Mouse (Mus musculus) heart, embryonic 12.5 days (tissue): ENCODE measurements around the gene Cfap97d1. TPM values are rescaled to one million over a fixed set of nuclear protein-coding genes. Genes with fewer than 3 reads are reported as not detected.

ENCODE experiments used
- ATAC-seq: fragments of 200-750 bp; cut with Nextera tagmentation; 2 replicates; pipeline ENCODE4 v1.8.0; 2017; ENCODE audit warnings: moderate TSS enrichment, moderate library complexity; ENCODE audit not compliant: insufficient number of reproducible peaks, low FRiP score
- H3K27ac ChIP-seq: fragments of 300-500 bp; sonication (generic); 2 replicates; pipeline ENCODE4 v1.5.1; 2016; ENCODE audit warnings: mild to moderate bottlenecking, moderate library complexity; ENCODE audit not compliant: poor library complexity, severe bottlenecking
- H3K27me3 ChIP-seq: fragments of 300-500 bp; sonication (generic); replicated peaks from 2 replicates; pipeline ENCODE4 v1.6.1; 2016; ENCODE audit warnings: mild to moderate bottlenecking, moderate library complexity
- H3K36me3 ChIP-seq: fragments of 300-500 bp; sonication (generic); 2 replicates; pipeline ENCODE4 v1.6.1; 2016; ENCODE audit warnings: mild to moderate bottlenecking, moderate library complexity
- H3K4me1 ChIP-seq: fragments of 300-500 bp; sonication (generic); replicated peaks from 2 replicates; pipeline ENCODE4 v1.6.1; 2016; ENCODE audit warnings: mild to moderate bottlenecking
- H3K4me2 ChIP-seq: fragments of 300-500 bp; sonication (generic); 2 replicates; pipeline ENCODE4 v1.6.1; 2016; ENCODE audit warnings: mild to moderate bottlenecking, moderate library complexity
- H3K4me3 ChIP-seq: fragments of 300-500 bp; sonication (generic); 2 replicates; pipeline ENCODE4 v1.5.1; 2016; ENCODE audit warnings: mild to moderate bottlenecking
- H3K9ac ChIP-seq: fragments of 300-500 bp; sonication (generic); 2 replicates; pipeline ENCODE4 v1.6.1; 2016; ENCODE audit warnings: mild to moderate bottlenecking, moderate library complexity
- H3K9me3 ChIP-seq: fragments of 300-500 bp; sonication (generic); replicated peaks from 2 replicates; pipeline ENCODE4 v1.6.1; 2016; ENCODE audit warnings: mild to moderate bottlenecking, moderate library complexity
- WGBS: fragments of 180-500 bp; shearing (Covaris S2); methylation state at CpG from one replicate; pipeline ENCODE4 v1.1.7; 2016; 5-methylcytosine and 5-hydroxymethylcytosine counted together
- polyA plus RNA-seq: library from polyadenylated mRNA; unstranded; fragments of >200 nt; fragmentation: Nextera tagmentation; extraction: Ambion mirVana; gene quantifications from 2 replicates; pipeline ENCODE4 v1.2.1, GENCODE M21; 2016

The Cfap97d1 gene
- not detected in 2 replicates for polyA plus RNA-seq

DNA sequence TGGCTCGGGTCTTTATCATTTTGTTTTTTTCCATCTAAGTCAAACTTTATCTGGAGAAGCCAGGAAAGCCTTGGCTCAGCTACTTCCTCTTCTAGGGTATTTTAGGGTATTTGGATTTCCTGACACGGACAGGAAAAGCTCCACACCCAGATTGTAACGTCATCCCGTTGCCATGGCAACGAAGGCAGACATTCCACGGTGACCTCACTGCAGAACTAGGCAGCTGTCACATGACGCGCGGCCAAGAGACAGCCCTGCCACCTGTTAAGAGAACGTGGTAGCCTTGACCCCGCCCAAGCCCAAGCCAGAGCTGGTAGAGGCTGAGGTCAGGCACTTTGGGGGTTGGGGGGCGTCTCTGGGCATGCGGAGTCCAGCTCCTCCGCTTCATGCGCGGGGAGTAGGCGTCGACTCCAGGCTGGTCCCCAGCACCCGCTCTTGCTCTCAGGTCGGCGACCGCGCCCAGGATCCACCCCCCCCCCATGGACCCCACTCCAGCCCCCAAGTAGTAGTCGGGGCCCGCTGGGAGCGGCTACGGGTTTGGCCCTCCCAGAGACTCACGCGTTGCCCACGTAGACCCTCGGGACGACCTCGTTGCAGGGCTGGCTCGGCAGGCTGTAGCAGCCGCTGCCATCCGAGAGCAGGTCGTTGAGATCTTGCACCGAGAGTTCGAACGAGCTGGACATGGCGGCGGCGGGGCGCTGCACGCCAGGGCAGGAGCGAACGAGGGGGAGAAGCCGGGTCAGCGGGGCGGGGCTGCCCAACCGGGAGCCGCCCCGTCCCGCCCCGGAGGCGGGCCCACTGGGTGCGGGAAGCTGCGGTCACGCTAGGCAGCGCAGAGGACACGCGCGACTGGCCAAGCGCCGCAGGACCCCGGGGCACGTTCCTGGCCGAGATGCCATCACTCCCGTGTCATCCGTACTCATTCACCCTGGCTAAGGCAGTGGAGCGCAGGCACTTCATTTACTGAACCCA, at the start of gene Cfap97d1:
TSS of gene Cfap97d1 (plus strand) at position 226 of the 972 bp plus-strand sequence.
- Histone ChIP-seq H3K9me3 (no peaks in the 10 kb centered on the region), H3K4me2 (peak within 1 kb of the TSS; percentile 92), H3K4me3 (peak within 1 kb of the TSS; percentile 69), H3K9ac (peak within 1 kb of the TSS; percentile 81), H3K4me1 (peaks cover 26% of the 10 kb centered on the region), H3K27me3 (0 out of 2 replicates have a peak, but pooled peaks cover 4% of the 10 kb centered on the region), H3K36me3 (peaks cover 28% of the 10 kb centered on the region), H3K27ac (peak within 1 kb of the TSS; percentile 93)
- ATAC-seq, result peak; percentile 90
- WGBS, result under 1% methylated on average over 69 of the region's 71 CpGs

GRCm38 (mm10) chr11:101935743-101936142, 48.3 kb upstream of the Cfap97d1 start:
- ATAC-seq, result no peak
- no peak overlapping the region for H3K4me3 ChIP-seq
- no peak overlapping the region for H3K27ac ChIP-seq
- 86% methylated on average over 3 of the region's 3 CpGs for WGBS
- H3K9ac ChIP-seq, result no peak overlapping the region
- H3K36me3 ChIP-seq, result no peaks in the 10 kb centered on the region
- no peak overlapping the region for H3K4me2 ChIP-seq
- no peaks in the 10 kb centered on the region for H3K9me3 ChIP-seq
- peaks cover 29% of the 10 kb centered on the region for H3K4me1 ChIP-seq
- no peaks in the 10 kb centered on the region for H3K27me3 ChIP-seq

DNA sequence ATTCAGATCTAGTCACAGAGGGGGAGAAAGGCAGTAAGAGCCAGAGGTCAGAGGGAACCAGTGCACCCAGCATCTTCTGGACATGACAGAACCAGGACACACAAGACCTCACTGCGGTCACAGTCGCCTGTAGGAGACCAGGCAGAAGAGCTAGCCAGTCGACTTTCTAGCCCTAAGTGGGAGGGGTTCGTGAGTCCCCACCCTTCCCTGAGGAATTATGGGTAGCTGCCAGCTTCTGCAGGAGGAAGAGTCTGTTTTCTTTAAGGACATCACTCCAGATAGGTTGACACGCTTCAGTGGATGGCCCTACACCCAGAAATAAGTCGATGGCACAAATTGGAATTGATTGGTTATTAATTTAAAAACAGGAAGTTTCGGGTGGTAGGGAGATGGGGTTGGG, 47.7 kb upstream of the Cfap97d1 start:
- Histone ChIP-seq H3K4me1 (peaks cover 29% of the 10 kb centered on the region), H3K27me3 (no peaks in the 10 kb centered on the region), H3K9ac (no peak overlapping the region), H3K9me3 (no peaks in the 10 kb centered on the region), H3K36me3 (no peaks in the 10 kb centered on the region), H3K4me3 (no peak overlapping the region), H3K4me2 (peak overlapping the region; percentile 80; the same call in 1 of the 2 replicates), H3K27ac (no peak overlapping the region)
- ATAC-seq, result no peak
- WGBS, result 37% methylated on average over 7 of the region's 7 CpGs

- H3K27ac ChIP-seq, result 0 out of 2 replicates have a peak overlapping the region, but pooled peaks have one; percentile 3
- ATAC-seq, result 0 out of 2 replicates have a peak, but pooled peaks have one; percentile 23
- 1% methylated on average over 32 of the region's 32 CpGs for whole genome bisulfite sequencing
Observed at GRCm38 (mm10) chr11:101937108-101937507, 47.0 kb upstream of the Cfap97d1 start.

GRCm38 (mm10) chr11:101943055-101943454, 41.0 kb upstream of the Cfap97d1 start:
- WGBS, result 37% methylated on average over 3 of the region's 3 CpGs
- ATAC-seq, result no peak
- H3K9ac ChIP-seq, result no peak overlapping the region

More at GRCm38 (mm10) chr11:101937108-101937507, 47.0 kb upstream of the Cfap97d1 start:
- Histone ChIP-seq H3K27me3 (no peaks in the 10 kb centered on the region), H3K4me3 (peak overlapping the region; percentile 46), H3K4me1 (peaks cover 22% of the 10 kb centered on the region), H3K9me3 (no peaks in the 10 kb centered on the region), H3K36me3 (no peaks in the 10 kb centered on the region), H3K4me2 (peak overlapping the region; percentile 80), H3K9ac (peak overlapping the region; percentile 69)

DNA sequence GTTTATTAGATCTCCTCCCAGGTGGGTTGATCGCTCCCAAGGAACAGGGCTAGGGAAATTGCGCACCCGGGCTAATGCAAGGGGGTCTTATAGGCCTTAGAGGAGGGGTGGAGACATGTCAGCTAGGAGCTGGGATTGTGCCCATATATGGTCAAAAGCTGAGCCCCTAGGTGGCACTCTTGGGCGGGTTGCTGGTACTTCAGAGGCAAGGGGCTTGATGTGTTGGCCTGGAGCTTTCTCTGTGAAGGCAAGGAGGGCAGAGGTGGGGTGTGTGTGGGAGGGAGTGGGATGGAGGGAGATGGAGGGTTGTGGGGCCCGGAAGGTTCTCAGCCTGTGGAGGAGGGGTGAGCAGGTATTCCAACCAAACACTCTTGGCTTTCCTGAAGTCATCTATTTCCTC, 37.6 kb upstream of the Cfap97d1 start:
- 42% methylated on average over 5 of the region's 5 CpGs for WGBS
- H3K9me3 ChIP-seq, result no peaks in the 10 kb centered on the region
- no peak overlapping the region for H3K4me2 ChIP-seq
- no peak overlapping the region for H3K27ac ChIP-seq
- H3K36me3 ChIP-seq, result no peaks in the 10 kb centered on the region
- no peak overlapping the region; the same call in 1 of the 2 replicates for H3K9ac ChIP-seq
- no peak for ATAC-seq
- no peaks in the 10 kb centered on the region for H3K27me3 ChIP-seq
- no peak overlapping the region for H3K4me3 ChIP-seq
- H3K4me1 ChIP-seq, result peaks cover 24% of the 10 kb centered on the region

More at GRCm38 (mm10) chr11:101943055-101943454, 41.0 kb upstream of the Cfap97d1 start:
- H3K27ac ChIP-seq, result no peak overlapping the region
- no peaks in the 10 kb centered on the region for H3K36me3 ChIP-seq
- no peaks in the 10 kb centered on the region for H3K9me3 ChIP-seq
- no peak overlapping the region for H3K4me3 ChIP-seq
- peaks cover 6% of the 10 kb centered on the region; the same call in 1 of the 2 replicates for H3K4me1 ChIP-seq
- H3K27me3 ChIP-seq, result no peaks in the 10 kb centered on the region
- no peak overlapping the region for H3K4me2 ChIP-seq

DNA sequence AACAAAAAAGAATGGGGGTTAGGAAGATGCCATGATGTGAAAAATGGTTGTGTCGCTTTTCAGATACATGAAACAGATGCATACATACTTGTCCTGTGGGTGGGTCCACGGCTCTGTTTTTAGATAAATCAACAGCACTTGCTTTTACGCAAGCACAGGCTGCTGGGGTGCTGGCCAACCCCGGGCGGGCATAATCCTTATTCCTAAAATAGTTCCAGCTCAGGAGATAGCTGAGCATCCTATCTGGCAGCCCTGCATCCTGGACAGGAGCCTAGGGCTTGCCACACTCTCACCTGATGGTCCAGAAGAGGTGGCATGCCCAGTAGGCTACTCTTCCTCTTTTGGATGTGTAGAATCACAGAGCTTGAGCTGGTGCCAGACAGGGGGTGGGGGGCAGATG, 34.1 kb upstream of the Cfap97d1 start:
- H3K36me3 ChIP-seq, result no peaks in the 10 kb centered on the region
- H3K4me3 ChIP-seq, result no peak overlapping the region
- H3K9me3 ChIP-seq, result no peaks in the 10 kb centered on the region
- no peak overlapping the region for H3K27ac ChIP-seq
- WGBS, result 62% methylated on average over 5 of the region's 5 CpGs
- no peak overlapping the region for H3K9ac ChIP-seq
- H3K4me2 ChIP-seq, result no peak overlapping the region
- H3K27me3 ChIP-seq, result 0 out of 2 replicates have a peak, but pooled peaks cover 5% of the 10 kb centered on the region
- no peak for ATAC-seq
- peaks cover 49% of the 10 kb centered on the region for H3K4me1 ChIP-seq

GRCm38 (mm10) chr11:101952541-101953341, 31.3 kb upstream of the Cfap97d1 start:
- ATAC-seq, result peak; percentile 88
- Histone ChIP-seq H3K9ac (no peak overlapping the region; the same call in 1 of the 2 replicates), H3K4me3 (no peak overlapping the region; the same call in 1 of the 2 replicates), H3K4me1 (peaks cover 49% of the 10 kb centered on the region), H3K27ac (peak overlapping the region; percentile 77), H3K4me2 (peak overlapping the region; percentile 44), H3K36me3 (no peaks in the 10 kb centered on the region), H3K27me3 (peaks cover 9% of the 10 kb centered on the region; the same call in 1 of the 2 replicates), H3K9me3 (no peaks in the 10 kb centered on the region)
- 17% methylated on average over 24 of the region's 24 CpGs for WGBS

- ATAC-seq, result peak; percentile 29; the same call in 1 of the 2 replicates
- Histone ChIP-seq H3K27me3 (peaks cover 10% of the 10 kb centered on the region; the same call in 1 of the 2 replicates), H3K4me2 (peak overlapping the region; percentile 44; the same call in 1 of the 2 replicates), H3K9me3 (no peaks in the 10 kb centered on the region), H3K4me1 (peaks cover 48% of the 10 kb centered on the region), H3K4me3 (no peak overlapping the region), H3K27ac (peak overlapping the region; percentile 77), H3K9ac (no peak overlapping the region), H3K36me3 (no peaks in the 10 kb centered on the region)
- 35% methylated on average over 4 of the region's 4 CpGs for WGBS
Observed at GRCm38 (mm10) chr11:101953441-101953840, 30.6 kb upstream of the Cfap97d1 start.

GRCm38 (mm10) chr11:101957476-101957875, 26.6 kb upstream of the Cfap97d1 start:
- Histone ChIP-seq H3K36me3 (no peaks in the 10 kb centered on the region), H3K27me3 (peaks cover 29% of the 10 kb centered on the region), H3K27ac (no peak overlapping the region), H3K9me3 (no peaks in the 10 kb centered on the region), H3K4me1 (peaks cover 24% of the 10 kb centered on the region), H3K4me2 (no peak overlapping the region), H3K9ac (no peak overlapping the region), H3K4me3 (no peak overlapping the region)
- 61% methylated on average over 5 of the region's 5 CpGs for whole genome bisulfite sequencing
- ATAC-seq, result no peak
